Mouse (Mus musculus): ENCODE results near the gene Usp49.
A peak's percentile ranks its signal among the peaks of the same experiment; 100 is the strongest.
"Not testable (repeated sequence)": the region's sequence is repeated elsewhere in the genome, so short reads cannot be mapped to it uniquely, and the experiment has no call there.

The Usp49 gene

GRCm38 (mm10) chr17:47648966-47649365 is 18.5 kb downstream of the Usp49 start:
- DNase-seq (ENCODE audit: low spot score), result no peak

DNA sequence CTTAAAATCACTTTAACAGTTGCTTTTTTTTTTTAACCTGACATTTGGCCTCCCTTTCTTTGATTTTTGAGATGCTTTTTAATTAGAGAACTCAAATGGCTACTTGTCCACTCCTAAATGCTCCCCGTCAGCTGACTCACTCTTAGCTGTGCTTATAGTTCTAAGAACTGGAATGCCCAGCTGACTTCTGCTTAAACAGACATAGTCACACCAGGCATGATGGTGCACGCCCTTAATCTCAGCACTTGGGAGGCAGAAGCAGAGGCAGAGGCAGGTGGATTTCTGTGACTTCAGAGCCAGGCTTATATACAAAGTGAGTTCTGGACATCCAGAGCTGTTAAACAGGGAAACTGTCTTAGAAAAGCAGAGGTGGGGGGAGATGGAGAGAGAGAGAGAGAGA is 21.5 kb downstream of the Usp49 start:
- DNase-seq (ENCODE audit: low spot score), result no peak

DNA sequence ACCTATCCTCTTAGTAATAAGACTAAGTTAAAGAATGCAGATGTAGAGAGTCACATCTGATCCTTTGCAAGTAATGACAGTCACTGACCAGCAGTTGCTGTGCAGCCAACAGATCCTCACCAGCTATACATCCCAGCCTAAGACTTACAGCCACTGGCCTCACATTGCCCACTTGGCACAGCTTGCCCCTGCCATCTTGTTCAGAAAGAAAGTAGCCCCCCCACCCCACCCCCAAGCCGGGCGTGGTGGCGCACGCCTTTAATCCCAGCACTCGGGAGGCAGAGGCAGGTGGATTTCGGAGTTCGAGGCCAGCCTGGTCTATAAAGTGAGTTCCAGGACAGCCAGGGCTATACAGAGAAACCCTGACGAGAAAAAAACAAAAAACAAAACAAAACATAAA is 23.9 kb downstream of the Usp49 start:
- not testable (repeated sequence) for DNase-seq (ENCODE audit: low spot score)

DNA sequence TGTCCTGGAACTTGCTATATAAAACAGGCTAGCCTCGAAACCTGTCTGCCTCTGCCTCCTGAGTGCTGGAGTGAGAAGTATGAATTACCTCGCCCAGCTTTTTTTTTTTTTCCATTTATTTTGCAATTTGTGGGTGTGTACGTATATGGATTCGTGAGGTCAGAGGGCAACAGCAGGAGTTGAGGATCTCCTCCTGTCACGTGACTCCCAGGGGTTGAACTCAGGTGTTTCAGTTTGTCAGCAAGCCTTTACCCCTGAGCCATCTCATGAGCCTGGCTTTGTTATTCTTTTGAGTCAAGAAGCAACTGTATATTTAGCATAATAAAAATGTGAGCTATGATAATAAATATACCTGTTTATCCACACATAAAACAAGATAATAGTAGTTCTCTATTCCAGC is 25.2 kb downstream of the Usp49 start:
- DNase-seq (ENCODE audit: low spot score), result no peak

DNA sequence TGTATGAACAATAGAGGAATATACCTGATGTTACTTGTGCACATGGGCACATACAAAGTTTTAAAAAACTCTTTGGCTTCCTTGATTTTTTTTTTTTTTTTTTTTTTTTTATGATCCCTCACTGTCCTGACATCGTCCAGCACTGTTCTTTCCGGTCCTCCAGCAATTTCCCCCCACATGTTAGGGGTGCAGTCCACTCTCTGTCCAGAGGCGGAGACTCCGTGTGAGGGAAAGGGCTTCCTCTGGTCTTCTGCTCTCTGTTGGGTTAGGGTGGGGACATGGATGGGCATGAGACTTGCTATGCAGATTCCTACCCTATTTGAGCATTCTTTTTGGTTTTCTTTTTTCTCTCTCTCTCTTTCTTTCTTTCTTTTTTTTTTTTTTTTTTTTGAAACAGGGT is 27.4 kb downstream of the Usp49 start:
- DNase-seq (ENCODE audit: low spot score), result no peak

DNA sequence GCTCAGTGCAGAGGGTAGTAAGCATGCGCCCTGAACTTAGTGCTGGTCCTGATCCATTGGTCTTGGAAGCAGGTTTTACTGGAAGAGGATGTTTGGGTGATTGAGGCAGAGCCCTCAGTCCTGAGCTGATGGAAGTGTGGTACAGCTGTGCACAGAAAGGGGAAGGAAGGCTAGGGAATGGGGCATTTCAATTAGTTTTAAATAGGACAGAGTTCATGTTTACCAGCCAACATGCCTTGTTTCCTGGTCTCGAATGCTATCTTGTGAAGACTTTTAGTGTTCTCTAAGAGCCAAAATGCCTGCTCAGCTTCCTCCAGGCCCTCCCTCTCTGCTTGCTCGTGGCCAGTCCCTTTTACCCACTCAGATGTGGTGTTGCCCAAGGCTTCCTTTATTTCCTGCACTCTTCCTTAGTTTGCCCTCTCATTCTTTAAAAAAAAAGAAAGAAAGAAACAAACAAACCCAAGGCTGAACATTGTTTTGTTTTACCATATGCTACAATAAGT is 28.3 kb downstream of the Usp49 start:
- no peak for DNase-seq (ENCODE audit: low spot score)

GRCm38 (mm10) chr17:47663009-47663713 is 32.7 kb downstream of the Usp49 start:
- DNase-seq (ENCODE audit: low spot score), result no peak

GRCm38 (mm10) chr17:47664474-47664873 is 34.0 kb downstream of the Usp49 start:
- DNase-seq (ENCODE audit: low spot score), result no peak

GRCm38 (mm10) chr17:47669166-47669565 is 38.7 kb downstream of the Usp49 start:
- no peak for DNase-seq (ENCODE audit: low spot score)

- DNase-seq (ENCODE audit: low spot score), result no peak
Observed at GRCm38 (mm10) chr17:47671988-47672310, 41.5 kb downstream of the Usp49 start.

GRCm38 (mm10) chr17:47672311-47673111 is 42.0 kb downstream of the Usp49 start:
- peak; percentile 65 for DNase-seq (ENCODE audit: low spot score)

DNA sequence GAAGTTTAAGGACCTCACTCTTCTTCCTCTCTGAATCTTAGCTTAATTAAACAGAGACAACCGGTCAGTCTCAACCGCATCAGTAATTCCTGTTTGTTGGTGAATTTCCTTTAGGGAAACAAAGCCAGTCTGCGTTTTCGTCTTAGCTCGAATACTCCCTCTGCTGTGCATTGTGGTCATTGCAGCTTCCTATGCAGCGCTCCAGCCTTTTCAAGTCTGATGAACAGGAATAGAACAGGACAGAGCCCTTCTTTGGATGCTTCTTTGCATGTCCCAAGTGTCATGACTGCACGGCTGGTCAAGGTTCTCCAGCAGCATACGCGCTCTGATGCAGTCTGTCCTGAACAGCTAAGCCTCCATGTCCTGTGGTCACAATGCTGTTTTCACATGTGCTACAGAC is 46.1 kb downstream of the Usp49 start:
- DNase-seq (ENCODE audit: low spot score), result peak; percentile 77

DNA sequence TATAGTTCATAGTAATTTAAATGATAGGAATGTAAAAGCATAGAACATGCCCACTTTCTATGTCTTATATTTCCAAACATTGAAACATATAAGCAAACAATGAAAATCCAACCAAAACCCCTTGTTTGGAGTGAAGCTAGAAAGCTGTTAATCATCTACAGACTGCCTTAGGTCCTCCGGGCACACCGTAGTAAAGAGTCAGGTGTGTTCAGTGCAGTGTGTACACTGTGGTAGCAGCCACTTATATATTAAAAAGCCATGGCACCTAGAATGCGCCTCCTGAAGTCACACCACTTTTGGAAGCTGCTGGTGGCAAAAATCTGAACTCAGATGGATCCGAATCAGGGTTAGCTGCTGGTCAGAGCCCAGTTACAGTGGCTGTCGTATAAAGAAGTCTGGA is 47.7 kb downstream of the Usp49 start:
- no peak for DNase-seq (ENCODE audit: low spot score)

DNA sequence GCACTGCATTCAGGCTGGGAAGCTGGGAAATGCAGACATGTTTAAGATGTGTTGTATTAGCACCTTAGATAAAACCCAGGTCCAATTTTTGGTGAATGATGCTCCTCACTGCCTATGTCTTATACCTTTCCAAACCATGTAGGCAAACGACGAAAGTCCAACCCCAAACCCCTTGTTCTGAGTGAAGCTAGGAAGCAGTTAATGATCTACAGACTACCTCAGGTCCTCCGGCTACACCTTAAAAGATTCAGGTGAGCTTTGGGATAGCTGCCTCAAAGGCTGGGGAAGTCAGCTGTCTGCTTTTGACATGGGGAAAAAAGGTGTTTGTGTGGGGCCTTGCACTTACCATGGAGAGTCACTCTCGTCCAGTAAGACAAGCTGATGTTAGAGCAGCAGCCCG is 48.2 kb downstream of the Usp49 start:
- DNase-seq (ENCODE audit: low spot score), result no peak

GRCm38 (mm10) chr17:47682836-47683235 is 52.3 kb downstream of the Usp49 start:
- no peak for DNase-seq (ENCODE audit: low spot score)

- DNase-seq (ENCODE audit: low spot score), result peak; percentile 96
Observed at GRCm38 (mm10) chr17:47687409-47688343, 57.2 kb downstream of the Usp49 start.

- no peak for DNase-seq (ENCODE audit: low spot score)
Observed at GRCm38 (mm10) chr17:47688344-47688607, 57.8 kb downstream of the Usp49 start, which contains the start of gene Tomm6. Gene Tomm6 (minus strand): TSS chr17:47688386.

DNA sequence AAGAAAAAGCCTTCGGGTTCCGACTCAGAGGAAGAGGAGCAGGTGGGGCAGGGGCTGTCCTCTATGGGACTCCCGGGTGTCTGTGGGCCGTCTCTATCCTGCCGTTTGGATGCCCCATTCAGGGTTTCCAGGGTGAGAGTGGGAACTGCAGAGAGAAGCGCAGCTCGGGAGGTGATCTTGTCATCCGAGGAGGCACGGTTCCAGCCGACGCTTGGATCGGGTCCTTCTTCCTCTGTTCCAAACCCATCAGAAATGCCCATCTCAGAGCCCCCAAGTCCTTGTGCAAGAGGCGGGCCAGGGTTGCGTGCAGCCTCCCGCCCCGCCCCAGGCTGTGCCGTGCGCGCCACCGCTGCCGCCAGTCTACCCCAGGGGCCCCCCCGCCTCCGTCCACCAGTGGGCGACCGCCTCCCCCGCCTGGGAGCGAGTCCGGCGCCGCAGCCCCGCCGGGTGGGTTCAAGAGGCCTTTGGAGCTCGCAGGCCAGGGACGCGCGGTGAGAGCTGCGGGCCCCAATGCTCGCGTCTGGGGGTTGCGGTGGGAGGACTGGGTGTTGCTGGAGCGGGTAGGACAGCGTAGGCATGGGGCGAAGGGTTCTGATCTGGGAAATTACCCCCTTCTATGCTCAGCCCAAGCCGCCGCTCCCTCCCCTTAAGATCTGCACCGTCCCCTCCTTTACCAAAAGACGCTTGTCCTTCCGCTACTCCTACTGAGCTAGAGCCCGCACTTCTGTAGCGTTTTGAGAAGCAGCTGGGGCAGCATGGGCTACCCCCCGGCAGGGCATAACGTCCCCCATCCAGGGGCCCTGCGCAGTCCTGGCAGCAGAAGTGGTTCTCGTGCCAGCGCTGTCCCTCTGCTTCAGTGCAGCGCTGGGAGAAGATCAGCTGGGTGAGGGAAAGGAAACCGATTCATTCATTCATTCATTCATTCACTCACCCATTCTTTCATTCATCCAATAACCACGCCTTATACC is 58.4 kb downstream of the Usp49 start, which contains the start of gene Frs3:
TSS of gene Frs3 (plus strand) at position 423 of the 968 bp plus-strand sequence.
- DNase-seq (ENCODE audit: low spot score), result peak; percentile 57

GRCm38 (mm10) chr17:47689894-47690293 is 59.4 kb downstream of the Usp49 start:
- DNase-seq (ENCODE audit: low spot score), result no peak

- no peak for DNase-seq (ENCODE audit: low spot score)
Observed at GRCm38 (mm10) chr17:47691650-47692049, 61.2 kb downstream of the Usp49 start.

Measured in urinary bladder, postnatal 14 days (tissue).